Mouse (Mus musculus): ENCODE results near the gene Stxbp6.

- TF ChIP-seq CTCF (conservative IDR thresholded peaks at IDR 0.05 in 1 of 2, IDR thresholded peaks at IDR 0.05 in 1 of 2; ENCODE audit: low read depth in 2 of 2, low read length in 2 of 2) = no peak
- TF ChIP-seq MAX (IDR thresholded peaks at IDR 0.05; ENCODE audit: low read length) = no peak
- TF ChIP-seq TBP (conservative IDR thresholded peaks at IDR 0.05; ENCODE audit: low read depth, low read length) = no peak
- no peak for TF ChIP-seq KAT2A (IDR thresholded peaks at IDR 0.05; ENCODE audit: insufficient replicate concordance, low read length)
- no peak for TF ChIP-seq USF1 (IDR thresholded peaks at IDR 0.05; ENCODE audit: low read depth, low read length)
Measured at GRCm38 (mm10) chr12:44940325-44940724, 134.2 kb downstream of the Stxbp6 start.

All from CH12.LX (cell line).